Mouse (Mus musculus): Measurements from ENCODE around the gene Irak3. TPM values are rescaled to one million over a fixed set of nuclear protein-coding genes. Genes with fewer than 3 reads are reported as not detected.

Gene Irak3
- total and polyA plus RNA-seq, 3 experiments: 0.47 TPM; not detected in 2

GRCm38 (mm10) chr10:120168070-120168469, 33.9 kb downstream of the Irak3 start (continued):
- no peak for TF ChIP-seq MEF2A (IDR thresholded peaks at IDR 0.05; ENCODE audit: extremely low read depth, insufficient replicate concordance, low read depth, low read length, poor library complexity, severe bottlenecking)
- no peak for TF ChIP-seq POLR2AphosphoS5 (IDR thresholded peaks at IDR 0.05; ENCODE audit: borderline replicate concordance, low read depth, low read length)
- TF ChIP-seq ZC3H11A (IDR thresholded peaks at IDR 0.05; ENCODE audit: low read depth, low read length): no peak

- peaks cover 0 to 29% of the 10 kb centered on the region in 2 experiments; a peak in 3 of 4 replicates for H3K36me3 ChIP-seq (ENCODE audit: control insufficient read depth in 1 of 2, insufficient read depth in 2 of 2, low read length in 2 of 2)
- H3K9ac ChIP-seq (ENCODE audit: control insufficient read depth, low read depth, low read length, poor library complexity, severe bottlenecking): no peak overlapping the region
- no peak for DNase-seq (ENCODE audit: low read depth, low spot score)
- H3K9me3 ChIP-seq (replicated peaks; ENCODE audit: insufficient read depth, low read length): no peaks in the 10 kb centered on the region
- no peak overlapping the region for H3K4me3 ChIP-seq (ENCODE audit: control insufficient read depth in 1 of 2, insufficient read depth in 1 of 2, low read depth in 2 of 2, low read length in 2 of 2)
- 0 out of 2 replicates have a peak, but pooled peaks cover 3% of the 10 kb centered on the region for H3K79me2 ChIP-seq (ENCODE audit: control insufficient read depth, insufficient read depth, low read length, poor library complexity)
- peaks cover 20% of the 10 kb centered on the region in 2 experiments for H3K4me1 ChIP-seq (ENCODE audit: control insufficient read depth in 1 of 2, insufficient read depth in 2 of 2, low read length in 2 of 2)
- no peak overlapping the region for H3K27ac ChIP-seq (ENCODE audit: control insufficient read depth, low read depth, low read length)
- H3K27me3 ChIP-seq (ENCODE audit: control insufficient read depth in 1 of 2, insufficient read depth in 2 of 2, low read length in 2 of 2): no peaks in the 10 kb centered on the region
- TF ChIP-seq BHLHE40 (IDR thresholded peaks at IDR 0.05; ENCODE audit: borderline replicate concordance, low read depth, low read length): no peak
- no peak for TF ChIP-seq E2F4 (IDR thresholded peaks at IDR 0.05; ENCODE audit: borderline replicate concordance, low read depth, low read length)
- TF ChIP-seq CTCF (IDR thresholded peaks at IDR 0.05 in 2 of 3, conservative IDR thresholded peaks at IDR 0.05 in 1 of 3; ENCODE audit: control insufficient read depth in 1 of 3, insufficient read depth in 1 of 3, low read depth in 2 of 3, low read length in 3 of 3, poor library complexity in 1 of 3, severe bottlenecking in 1 of 3): no peak
- TF ChIP-seq NELFE (IDR thresholded peaks at IDR 0.05; ENCODE audit: low read depth, low read length): no peak
Measured at GRCm38 (mm10) chr10:120165793-120166503, 36.0 kb downstream of the Irak3 start.

GRCm38 (mm10) chr10:120164931-120165792, 36.8 kb downstream of the Irak3 start:
- H3K9me3 ChIP-seq (replicated peaks; ENCODE audit: insufficient read depth, low read length): no peaks in the 10 kb centered on the region
- peaks cover 0 to 27% of the 10 kb centered on the region in 2 experiments; a peak in 3 of 4 replicates for H3K36me3 ChIP-seq (ENCODE audit: control insufficient read depth in 1 of 2, insufficient read depth in 2 of 2, low read length in 2 of 2)
- peaks cover 20% of the 10 kb centered on the region in 2 experiments for H3K4me1 ChIP-seq (ENCODE audit: control insufficient read depth in 1 of 2, insufficient read depth in 2 of 2, low read length in 2 of 2)
- H3K9ac ChIP-seq (ENCODE audit: control insufficient read depth, low read depth, low read length, poor library complexity, severe bottlenecking): no peak overlapping the region
- no peaks in the 10 kb centered on the region for H3K27me3 ChIP-seq (ENCODE audit: control insufficient read depth in 1 of 2, insufficient read depth in 2 of 2, low read length in 2 of 2)
- 0 out of 2 replicates have a peak, but pooled peaks cover 3% of the 10 kb centered on the region for H3K79me2 ChIP-seq (ENCODE audit: control insufficient read depth, insufficient read depth, low read length, poor library complexity)
- H3K27ac ChIP-seq (ENCODE audit: control insufficient read depth, low read depth, low read length): no peak overlapping the region
- no peak for DNase-seq (ENCODE audit: low read depth, low spot score)
- H3K4me3 ChIP-seq (ENCODE audit: control insufficient read depth in 1 of 2, insufficient read depth in 1 of 2, low read depth in 2 of 2, low read length in 2 of 2): no peak overlapping the region
- TF ChIP-seq ETS1 (IDR thresholded peaks at IDR 0.05; ENCODE audit: low read depth, low read length) (no peak), TBP (IDR thresholded peaks at IDR 0.05; ENCODE audit: low read depth, low read length) (no peak), POLR2AphosphoS2 (IDR thresholded peaks at IDR 0.05; ENCODE audit: low read length) (no peak), RCOR1 (IDR thresholded peaks at IDR 0.05; ENCODE audit: low read depth, low read length) (no peak), MYB (IDR thresholded peaks at IDR 0.05; ENCODE audit: low read depth, low read length) (no peak), GATA1 (IDR thresholded peaks at IDR 0.05; ENCODE audit: low read depth, low read length) (no peak), E2F4 (IDR thresholded peaks at IDR 0.05; ENCODE audit: borderline replicate concordance, low read depth, low read length) (no peak), ZC3H11A (IDR thresholded peaks at IDR 0.05; ENCODE audit: low read depth, low read length) (no peak), MXI1 (IDR thresholded peaks at IDR 0.05; ENCODE audit: low read depth, low read length) (no peak), USF1 (IDR thresholded peaks at IDR 0.05; ENCODE audit: low read depth, low read length) (no peak), MAZ (IDR thresholded peaks at IDR 0.05; ENCODE audit: low read depth, low read length) (no peak)

Data from MEL (cell line).